ENCODE assay signal across 27 mouse cellular contexts in genomic region chr4:59374271-59374938, GRCm38 (mm10).
DNase-seq lines count a peak whose midpoint lies in the region; ATAC-seq and TF ChIP-seq lines count a peak whose summit lies in the region.
"Had no signal": no experiment of that assay in that cellular context is flagged by ENCODE, and none has a peak within 500 bp of the region (broad histone marks: within the 10 kb centered on the region; RNA-seq: fewer than 3 reads in every experiment).

No protein-coding gene starts in this region.

- WGBS in liver, postnatal 0 days (ENCODE audit: insufficient replicate concordance): 75% methylated on average over 10 of the region's 10 CpGs
- WGBS in liver, embryonic 11.5 days: 80% methylated on average over 10 of the region's 10 CpGs
- WGBS in hindbrain, embryonic 16.5 days: 58% methylated on average over 10 of the region's 10 CpGs

- no peak overlapping the region for H3K4me2 ChIP-seq in liver, postnatal 0 days (ENCODE audit: low read depth, low read length)
- H3K4me2 ChIP-seq in liver, embryonic 11.5 days: no peak overlapping the region
- no peak overlapping the region for H3K4me2 ChIP-seq in hindbrain, embryonic 16.5 days (ENCODE audit: low read length)
- H3K4me2 ChIP-seq: embryonic facial prominence, embryonic 15.5 days; forebrain, embryonic 15.5 days; heart, embryonic 13.5 days; hindbrain, embryonic 13.5 days; midbrain, embryonic 15.5 days; neural tube, embryonic 13.5 days had no signal

- no peak for TF ChIP-seq CTCF in liver, postnatal 0 days (IDR thresholded peaks at IDR 0.05; ENCODE audit: low read depth)
- no peak for TF ChIP-seq CTCF in embryonic fibroblast, embryonic 13.5 days (IDR thresholded peaks at IDR 0.05; ENCODE audit: borderline replicate concordance, insufficient read depth, low read length)

- H3K4me3 ChIP-seq in liver, postnatal 0 days (ENCODE audit: low read depth, low read length): no peak overlapping the region
- no peak overlapping the region for H3K4me3 ChIP-seq in liver, embryonic 11.5 days (ENCODE audit: low read depth, low read length)
- no peak overlapping the region for H3K4me3 ChIP-seq in embryonic fibroblast, embryonic 13.5 days (ENCODE audit: insufficient read depth, low read length)
- no peak overlapping the region for H3K4me3 ChIP-seq in hindbrain, embryonic 16.5 days (ENCODE audit: low read length)
- H3K4me3 ChIP-seq: embryonic facial prominence, embryonic 15.5 days; forebrain, embryonic 15.5 days; heart, embryonic 13.5 days; hindbrain, embryonic 13.5 days; layer of hippocampus, adult 2 months; megakaryocyte, embryonic 14.5 days; midbrain, embryonic 15.5 days; neural tube, embryonic 13.5 days had no signal

- no peak for TF ChIP-seq EP300 in liver, postnatal 0 days (IDR thresholded peaks at IDR 0.05; ENCODE audit: low read depth)

- H3K27me3 ChIP-seq in liver, postnatal 0 days (ENCODE audit: insufficient read depth, low read length): no peaks in the 10 kb centered on the region
- H3K27me3 ChIP-seq in liver, embryonic 11.5 days (replicated peaks; ENCODE audit: control insufficient read depth, insufficient read depth, low read length): no peaks in the 10 kb centered on the region
- H3K27me3 ChIP-seq in hindbrain, embryonic 16.5 days (replicated peaks; ENCODE audit: control insufficient read depth, insufficient read depth, low read length): no peaks in the 10 kb centered on the region
- H3K27me3 ChIP-seq: embryonic facial prominence, embryonic 15.5 days; forebrain, embryonic 15.5 days; heart, embryonic 13.5 days; hindbrain, embryonic 13.5 days; megakaryocyte, embryonic 14.5 days; midbrain, embryonic 15.5 days; neural tube, embryonic 13.5 days; Patski had no signal

- H3K9me3 ChIP-seq in liver, postnatal 0 days (ENCODE audit: low read length): no peaks in the 10 kb centered on the region
- no peaks in the 10 kb centered on the region for H3K9me3 ChIP-seq in liver, embryonic 11.5 days (ENCODE audit: control insufficient read depth, low read length)
- no peaks in the 10 kb centered on the region for H3K9me3 ChIP-seq in hindbrain, embryonic 16.5 days (ENCODE audit: control insufficient read depth, low read length)
- H3K9me3 ChIP-seq: embryonic facial prominence, embryonic 15.5 days; forebrain, embryonic 15.5 days; heart, embryonic 13.5 days; megakaryocyte, embryonic 14.5 days; midbrain, embryonic 15.5 days had no signal

- no peaks in the 10 kb centered on the region for H3K4me1 ChIP-seq in liver, postnatal 0 days (ENCODE audit: insufficient read depth)
- no peaks in the 10 kb centered on the region for H3K4me1 ChIP-seq in liver, embryonic 11.5 days (replicated peaks; ENCODE audit: control insufficient read depth, insufficient read depth, low read length)
- H3K4me1 ChIP-seq in embryonic fibroblast, embryonic 13.5 days (ENCODE audit: control insufficient read depth, insufficient read depth, low read length): peaks cover 7% of the 10 kb centered on the region
- H3K4me1 ChIP-seq in hindbrain, embryonic 16.5 days (ENCODE audit: control insufficient read depth, insufficient read depth, low read depth, low read length): no peaks in the 10 kb centered on the region
- H3K4me1 ChIP-seq: forebrain, embryonic 15.5 days; midbrain, embryonic 15.5 days; neural tube, embryonic 13.5 days had no signal

- DNase-seq in heart, adult 11 months: peak; percentile 62
- DNase-seq in heart, adult 8-10 months (ENCODE audit: low spot score): no peak
- DNase-seq in liver, postnatal 0 days: no peak
- DNase-seq in liver, embryonic 11.5 days (ENCODE audit: low spot score): no peak
- peak; percentile 49 for DNase-seq in 3T3-L1 (ENCODE audit: low read depth, low spot score)
- DNase-seq in frontal cortex, postnatal 25 days (ENCODE audit: low spot score in 2 of 2): no peak
- DNase-seq: adrenal gland, postnatal 36 days; cerebellum, adult 11-12 months; cerebellum, postnatal 10 days; gastrocnemius, postnatal 10 days; heart, adult 18-20 months; layer of hippocampus, postnatal 36 days; lung, postnatal 10 days; retina, postnatal 1 day; thymus, postnatal 25 days had no signal

- H3K27ac ChIP-seq in liver, postnatal 0 days (ENCODE audit: low read depth): 0 out of 2 replicates have a peak overlapping the region, but pooled peaks have one; percentile 29
- no peak overlapping the region for H3K27ac ChIP-seq in liver, embryonic 11.5 days (ENCODE audit: low read depth, low read length)
- peak overlapping the region; percentile 66 for H3K27ac ChIP-seq in embryonic fibroblast, embryonic 13.5 days (ENCODE audit: insufficient read depth, low read length)
- no peak overlapping the region for H3K27ac ChIP-seq in hindbrain, embryonic 16.5 days (ENCODE audit: low read depth, low read length)
- H3K27ac ChIP-seq: embryonic facial prominence, embryonic 15.5 days; forebrain, embryonic 15.5 days; heart, embryonic 13.5 days; hindbrain, embryonic 13.5 days; layer of hippocampus, adult 2 months; midbrain, embryonic 15.5 days; neural tube, embryonic 13.5 days had no signal

- TF ChIP-seq POLR2A in embryonic fibroblast, embryonic 13.5 days (IDR thresholded peaks at IDR 0.05; ENCODE audit: low read depth, low read length): no peak

- no peak overlapping the region for H3K9ac ChIP-seq in liver, postnatal 0 days (replicated peaks)
- H3K9ac ChIP-seq in liver, embryonic 11.5 days (ENCODE audit: low read depth, low read length): no peak overlapping the region
- H3K9ac ChIP-seq in hindbrain, embryonic 16.5 days (ENCODE audit: low read depth, low read length): no peak overlapping the region
- H3K9ac ChIP-seq: embryonic facial prominence, embryonic 15.5 days; forebrain, embryonic 15.5 days; heart, embryonic 13.5 days; hindbrain, embryonic 13.5 days; midbrain, embryonic 15.5 days; neural tube, embryonic 13.5 days had no signal

- H3K36me3 ChIP-seq in liver, postnatal 0 days (replicated peaks; ENCODE audit: insufficient read depth, low read length): peaks cover 17% of the 10 kb centered on the region
- peaks cover 11% of the 10 kb centered on the region for H3K36me3 ChIP-seq in liver, embryonic 11.5 days (ENCODE audit: control insufficient read depth, insufficient read depth, low read length)
- no peaks in the 10 kb centered on the region for H3K36me3 ChIP-seq in hindbrain, embryonic 16.5 days (ENCODE audit: control insufficient read depth, insufficient read depth, low read length)
- H3K36me3 ChIP-seq: embryonic facial prominence, embryonic 15.5 days; forebrain, embryonic 15.5 days; hindbrain, embryonic 13.5 days; midbrain, embryonic 15.5 days; neural tube, embryonic 13.5 days had no signal

- ATAC-seq in liver, postnatal 0 days: no peak
- no peak for ATAC-seq in liver, embryonic 11.5 days (replicated peaks; ENCODE audit: low FRiP score)
- no peak for ATAC-seq in hindbrain, embryonic 16.5 days
- ATAC-seq: CD4-positive, CD25-positive, alpha-beta regulatory T cell, adult 4 months; forebrain, embryonic 15.5 days; midbrain, embryonic 15.5 days; Patski had no signal

Comparison
In these comparisons a context has a peak if more than half of its experiments do, and no peak if none do; other contexts are left out.
1. DNase-seq: peak in heart, adult 11 months (single experiment) and 3T3-L1 (single experiment); none in heart, adult 8-10 months (single experiment), liver, postnatal 0 days (single experiment), liver, embryonic 11.5 days (single experiment) and frontal cortex, postnatal 25 days (0 of 2).
2. H3K27ac ChIP-seq: peak in liver, postnatal 0 days (single experiment) and embryonic fibroblast, embryonic 13.5 days (single experiment); none in liver, embryonic 11.5 days (single experiment) and hindbrain, embryonic 16.5 days (single experiment).